Mouse (Mus musculus) myocyte (in vitro differentiated cells): Measurements from ENCODE around the gene Actl10. TPM values are rescaled to one million over a fixed set of nuclear protein-coding genes. Genes with fewer than 3 reads are reported as not detected.

Experiments used
- H3K27me3 ChIP-seq: one replicate; pipeline ENCODE4 v1.6.1; 2011; ENCODE audit not compliant: control insufficient read depth, insufficient read depth, insufficient read length
- H3K36me3 ChIP-seq: one replicate; pipeline ENCODE4 v1.6.1; 2011; ENCODE audit not compliant: control insufficient read depth, insufficient read depth
- H3K4me2 ChIP-seq: one replicate; pipeline ENCODE4 v1.6.1; 2011; ENCODE audit warnings: low read depth, control low read depth
- H3K4me3 ChIP-seq: one replicate; pipeline ENCODE4 v1.5.1; 2011; ENCODE audit warnings: mild to moderate bottlenecking, control low read depth, moderate library complexity
- H3K79me2 ChIP-seq: one replicate; pipeline ENCODE4 v1.6.1; 2011; ENCODE audit not compliant: control insufficient read depth, insufficient read depth
- H3ac ChIP-seq: one replicate; pipeline ENCODE4 v1.6.1; 2011; ENCODE audit not compliant: control insufficient read depth, insufficient read length
- CEBPB ChIP-seq: IDR thresholded peaks from 2 replicates; pipeline ENCODE4 v1.6.1; 2011; ENCODE audit warnings: mild to moderate bottlenecking, moderate library complexity; ENCODE audit not compliant: poor library complexity, insufficient read depth, severe bottlenecking
- E2F4 ChIP-seq: IDR thresholded peaks from one replicate; pipeline ENCODE4 v1.6.1; 2011; ENCODE audit warnings: mild to moderate bottlenecking, control low read depth, moderate library complexity; ENCODE audit not compliant: insufficient read depth
- MAX ChIP-seq: IDR thresholded peaks from one replicate; pipeline ENCODE4 v1.6.1; 2011; ENCODE audit warnings: low read depth, mild to moderate bottlenecking, control low read depth
- MYOD1 ChIP-seq, 3 experiments: IDR thresholded peaks; one replicate each; pipeline ENCODE4 v1.6.1; 2011; ENCODE audit warnings: control low read depth in 2 of 3, low read depth in 2 of 3, mild to moderate bottlenecking in 2 of 3, moderate library complexity in 1 of 3; ENCODE audit not compliant: insufficient read length in 2 of 3, control insufficient read depth in 1 of 3
- MYOG ChIP-seq, 3 experiments: IDR thresholded peaks; one replicate each; pipeline ENCODE4 v1.6.1; 2011; ENCODE audit warnings: control low read depth in 2 of 3, low read depth in 2 of 3, mild to moderate bottlenecking in 2 of 3; ENCODE audit not compliant: insufficient read length in 2 of 3, control insufficient read depth in 1 of 3, insufficient read depth in 1 of 3
- POLR2A ChIP-seq: IDR thresholded peaks from one replicate; pipeline ENCODE4 v1.6.1; 2011; ENCODE audit warnings: low read depth, mild to moderate bottlenecking, control low read depth, moderate library complexity; ENCODE audit not compliant: insufficient read length
- POLR2AphosphoS2 ChIP-seq: IDR thresholded peaks from one replicate; pipeline ENCODE4 v1.6.1; 2011; ENCODE audit warnings: low read depth, control low read depth; ENCODE audit not compliant: insufficient read length
- REST ChIP-seq: IDR thresholded peaks from one replicate; pipeline ENCODE4 v1.6.1; 2011; ENCODE audit warnings: mild to moderate bottlenecking, control low read depth, moderate library complexity; ENCODE audit not compliant: insufficient read depth, insufficient read length
- SRF ChIP-seq: IDR thresholded peaks from one replicate; pipeline ENCODE4 v1.6.1; 2011; ENCODE audit warnings: low read depth; ENCODE audit not compliant: control insufficient read depth, insufficient read length
- TCF12 ChIP-seq: IDR thresholded peaks from one replicate; pipeline ENCODE4 v1.6.1; 2011; ENCODE audit warnings: mild to moderate bottlenecking, control low read depth; ENCODE audit not compliant: poor library complexity, insufficient read depth, severe bottlenecking
- TCF3 ChIP-seq: IDR thresholded peaks from one replicate; pipeline ENCODE4 v1.6.1; 2011; ENCODE audit warnings: low read depth, control low read depth; ENCODE audit not compliant: insufficient read length
- USF1 ChIP-seq: IDR thresholded peaks from one replicate; pipeline ENCODE4 v1.6.1; 2011; ENCODE audit warnings: low read depth, mild to moderate bottlenecking, control low read depth, moderate library complexity
- polyA plus RNA-seq: library from polyadenylated mRNA; unstranded; fragments of >200 nt; fragmentation: generic; extraction: Trizol; gene quantifications from one replicate; pipeline ENCODE4 v1.2.1, GENCODE M21; 2012; ENCODE audit warnings: missing spikeins

The Actl10 gene
- polyA plus RNA-seq, 1 experiment: 0.17 TPM

DNA sequence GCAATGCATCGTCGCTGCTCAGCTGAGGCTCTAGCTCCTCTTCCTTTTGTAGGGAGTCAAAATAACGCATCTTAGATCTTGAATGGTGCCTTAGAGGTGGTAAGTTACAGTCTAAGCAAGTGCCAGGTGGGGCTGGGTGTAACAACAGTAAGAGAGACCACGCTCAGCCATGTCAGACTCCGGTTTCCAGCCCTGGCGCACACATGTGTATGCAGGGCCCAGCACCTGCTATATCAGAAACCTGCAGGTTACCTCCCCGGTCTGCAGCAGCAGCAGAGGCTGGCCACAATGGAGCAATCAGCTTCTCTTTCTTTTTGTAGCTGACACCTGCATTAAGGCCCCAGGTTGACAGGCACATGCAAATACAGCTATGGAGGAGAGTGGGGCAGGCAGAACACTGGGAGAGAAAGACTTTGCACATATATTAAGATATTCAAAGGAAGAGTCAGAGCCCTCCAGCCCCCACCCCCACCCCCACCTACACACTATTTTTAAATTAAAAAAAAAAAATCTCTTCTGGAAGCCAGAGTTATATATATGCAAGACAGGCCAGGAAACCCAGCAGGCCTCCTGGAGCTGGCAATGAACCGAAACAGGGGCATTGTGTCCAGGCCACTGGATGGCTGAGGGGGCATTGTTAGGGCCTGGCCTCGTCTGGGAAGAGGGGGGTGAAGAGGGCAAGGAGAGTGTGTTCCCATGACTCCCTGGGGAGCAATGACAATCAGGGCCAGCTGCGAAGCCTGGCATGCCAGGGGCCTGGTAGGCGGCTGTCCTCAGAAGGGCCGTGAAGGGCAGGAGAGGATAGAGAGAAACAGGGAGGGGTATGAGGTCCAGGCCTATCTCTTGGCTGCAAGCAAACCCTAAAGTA lies 25.5 kb downstream of the Actl10 start:
- TF ChIP-seq E2F4: no peak
- no peak for TF ChIP-seq POLR2A
- TF ChIP-seq MYOG (IDR thresholded peaks at IDR 0.05; ENCODE audit: control insufficient read depth in 1 of 3, insufficient read depth in 1 of 3, insufficient read length in 2 of 3, low read depth in 2 of 3): peak in 1 of 3 experiments; percentile 40
- TF ChIP-seq TCF12: no peak
- TF ChIP-seq MYOD1 (IDR thresholded peaks at IDR 0.05; ENCODE audit: control insufficient read depth in 1 of 3, insufficient read length in 2 of 3, low read depth in 2 of 3): peak in 1 of 3 experiments; percentile 54
- no peak overlapping the region for H3K4me2 ChIP-seq
- no peaks in the 10 kb centered on the region for H3K27me3 ChIP-seq
- H3K36me3 ChIP-seq: no peaks in the 10 kb centered on the region
- H3K79me2 ChIP-seq: no peaks in the 10 kb centered on the region
- H3ac ChIP-seq: no peak overlapping the region
- H3K4me3 ChIP-seq: no peak overlapping the region

DNA sequence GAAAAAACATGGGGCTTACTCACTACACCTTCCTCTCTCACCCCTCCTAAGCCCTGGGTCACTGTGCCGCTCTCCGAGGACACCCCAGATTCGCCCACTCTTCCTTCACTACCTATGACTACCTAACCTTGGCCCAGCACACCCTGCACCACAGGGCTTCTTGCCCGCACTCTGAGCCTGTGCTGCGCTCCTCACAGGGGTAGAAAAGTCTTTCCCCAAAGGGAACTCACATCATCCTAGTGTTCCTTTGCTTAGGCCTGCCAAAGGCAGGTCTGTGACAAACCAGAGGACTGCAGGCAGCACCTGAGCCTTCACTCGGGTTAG lies 26.1 kb downstream of the Actl10 start:
- no peak overlapping the region for H3K4me2 ChIP-seq
- H3K36me3 ChIP-seq: no peaks in the 10 kb centered on the region
- no peak overlapping the region for H3K4me3 ChIP-seq
- TF ChIP-seq MYOG (IDR thresholded peaks at IDR 0.05; ENCODE audit: control insufficient read depth in 1 of 3, insufficient read depth in 1 of 3, insufficient read length in 2 of 3, low read depth in 2 of 3) (no peak), POLR2AphosphoS2 (no peak), TCF12 (no peak), MAX (no peak), E2F4 (no peak), REST (no peak)
- H3K27me3 ChIP-seq: no peaks in the 10 kb centered on the region
- no peak overlapping the region for H3ac ChIP-seq
- no peaks in the 10 kb centered on the region for H3K79me2 ChIP-seq

DNA sequence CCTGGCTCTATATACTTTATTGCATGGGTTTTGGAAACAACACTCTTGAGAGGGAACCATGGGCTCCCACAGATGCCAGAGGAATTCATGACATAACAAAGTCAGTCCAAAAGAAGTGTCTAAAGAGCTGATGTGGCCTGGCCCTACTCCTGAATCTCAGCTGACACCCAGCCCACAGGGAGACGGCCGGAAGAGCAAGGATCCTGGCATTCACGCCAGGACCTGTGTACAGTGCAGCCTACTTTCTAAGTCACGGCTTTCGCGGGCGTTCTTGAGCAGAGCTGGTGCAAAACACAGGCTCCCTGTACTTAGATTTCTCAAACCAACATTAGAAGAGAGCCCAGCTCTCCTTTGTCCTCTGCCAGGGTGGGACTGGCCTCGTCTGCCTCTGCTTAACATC lies 29.0 kb downstream of the Actl10 start:
- Histone ChIP-seq H3K4me3 (no peak overlapping the region), H3K79me2 (no peaks in the 10 kb centered on the region), H3K4me2 (no peak overlapping the region), H3ac (no peak overlapping the region), H3K36me3 (no peaks in the 10 kb centered on the region), H3K27me3 (no peaks in the 10 kb centered on the region)
- TF ChIP-seq TCF3 (no peak), SRF (no peak), MYOG (IDR thresholded peaks at IDR 0.05; ENCODE audit: control insufficient read depth in 1 of 3, insufficient read depth in 1 of 3, insufficient read length in 2 of 3, low read depth in 2 of 3) (no peak), E2F4 (no peak), POLR2A (no peak), CEBPB (no peak), USF1 (no peak), POLR2AphosphoS2 (no peak), REST (no peak), TCF12 (no peak)

DNA sequence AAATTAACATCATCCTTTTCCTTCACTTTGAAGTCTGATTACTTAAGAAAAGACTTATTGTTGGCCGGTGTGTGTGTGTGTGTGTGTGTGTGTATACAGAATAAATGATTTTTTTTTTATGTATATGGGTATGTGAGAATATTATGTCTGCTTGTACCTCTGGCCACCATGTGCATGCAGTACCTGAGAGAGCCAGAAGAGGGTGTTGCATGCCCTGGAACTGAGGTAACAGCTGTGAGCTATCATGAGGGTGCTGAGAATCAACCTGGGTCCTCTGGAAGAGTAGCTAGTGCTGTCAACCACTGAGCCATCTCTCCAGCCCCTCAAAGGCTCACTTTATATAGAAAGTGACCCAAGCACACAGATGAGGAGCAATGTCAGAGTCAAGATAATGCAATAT lies 29.8 kb downstream of the Actl10 start:
- Histone ChIP-seq H3ac (no peak overlapping the region), H3K4me2 (no peak overlapping the region), H3K79me2 (no peaks in the 10 kb centered on the region), H3K4me3 (no peak overlapping the region), H3K27me3 (no peaks in the 10 kb centered on the region), H3K36me3 (no peaks in the 10 kb centered on the region)
- TF ChIP-seq MYOG (IDR thresholded peaks at IDR 0.05; ENCODE audit: control insufficient read depth in 1 of 3, insufficient read depth in 1 of 3, insufficient read length in 2 of 3, low read depth in 2 of 3) (no peak), USF1 (no peak), MAX (no peak), TCF12 (no peak), TCF3 (no peak)

DNA sequence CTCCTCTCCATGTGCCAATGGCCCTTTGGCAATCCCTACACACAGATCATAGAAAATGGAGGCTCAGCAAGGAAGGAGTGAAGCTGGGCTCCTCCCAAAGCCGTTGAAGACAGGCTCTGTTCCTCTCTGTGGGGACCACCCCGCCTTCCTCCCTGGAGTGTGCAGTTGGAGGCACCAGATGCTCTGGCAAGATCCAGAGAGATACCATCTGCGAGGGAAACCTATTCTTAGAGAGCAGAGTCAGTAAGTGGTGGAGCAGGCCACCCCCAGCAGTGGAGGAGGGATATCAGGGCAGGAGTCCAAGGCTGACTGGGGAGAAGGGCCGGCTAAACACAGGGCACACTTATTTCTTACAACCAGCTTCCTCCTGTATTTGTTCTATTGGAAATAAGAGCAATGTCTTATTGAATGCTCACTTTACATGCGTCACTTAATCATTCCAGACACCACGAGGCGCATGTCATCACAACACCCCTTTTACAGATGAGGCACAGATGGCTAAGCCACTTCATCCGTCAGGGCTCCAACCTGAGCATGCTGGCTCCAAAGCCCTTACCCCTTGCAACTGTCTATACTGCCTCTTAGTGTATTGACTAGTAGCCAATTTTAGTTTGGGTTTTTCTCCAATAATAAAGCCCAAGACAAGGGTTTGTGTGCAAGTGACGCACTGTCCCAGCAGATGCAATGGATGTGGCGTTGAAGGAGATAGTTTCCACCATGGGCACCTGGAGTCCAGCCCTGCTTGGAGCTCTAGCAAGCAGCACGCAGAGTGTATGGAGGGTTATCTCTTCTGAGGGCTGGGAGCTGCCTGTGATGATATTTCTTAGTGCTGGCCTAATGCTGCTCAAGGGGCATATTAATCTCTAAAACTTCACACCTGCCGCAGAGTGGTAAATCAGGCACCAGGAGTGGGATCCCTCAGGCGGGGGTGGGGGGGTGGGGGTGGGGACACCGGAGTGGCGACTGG lies 32.6 kb downstream of the Actl10 start:
- H3K4me3 ChIP-seq: no peak overlapping the region
- H3K27me3 ChIP-seq: peaks cover 6% of the 10 kb centered on the region
- H3ac ChIP-seq: no peak overlapping the region
- no peaks in the 10 kb centered on the region for H3K36me3 ChIP-seq
- H3K4me2 ChIP-seq: no peak overlapping the region
- no peaks in the 10 kb centered on the region for H3K79me2 ChIP-seq
- TF ChIP-seq SRF: no peak
- TF ChIP-seq TCF3: no peak
- peak in 1 of 3 experiments; percentile 59 for TF ChIP-seq MYOG (IDR thresholded peaks at IDR 0.05; ENCODE audit: control insufficient read depth in 1 of 3, insufficient read depth in 1 of 3, insufficient read length in 2 of 3, low read depth in 2 of 3)
- TF ChIP-seq CEBPB: no peak
- TF ChIP-seq POLR2A: no peak
- TF ChIP-seq MAX: no peak
- no peak for TF ChIP-seq E2F4
- TF ChIP-seq POLR2AphosphoS2: no peak
- TF ChIP-seq REST: no peak
- TF ChIP-seq MYOD1 (IDR thresholded peaks at IDR 0.05; ENCODE audit: control insufficient read depth in 1 of 3, insufficient read length in 2 of 3, low read depth in 2 of 3): peak in 1 of 3 experiments; percentile 47
- peak; percentile 23 for TF ChIP-seq TCF12
- no peak for TF ChIP-seq USF1
